Mouse (Mus musculus) myocyte (in vitro differentiated cells): ENCODE measurements around the gene Srcap. TPM values are rescaled to one million over a fixed set of nuclear protein-coding genes. Genes with fewer than 3 reads are reported as not detected.

Experiments
- H3K27me3 ChIP-seq: one replicate; pipeline ENCODE4 v1.6.1; 2011; ENCODE audit not compliant: control insufficient read depth, insufficient read depth, insufficient read length
- H3K36me3 ChIP-seq: one replicate; pipeline ENCODE4 v1.6.1; 2011; ENCODE audit not compliant: control insufficient read depth, insufficient read depth
- H3K4me2 ChIP-seq: one replicate; pipeline ENCODE4 v1.6.1; 2011; ENCODE audit warnings: low read depth, control low read depth
- H3K4me3 ChIP-seq: one replicate; pipeline ENCODE4 v1.5.1; 2011; ENCODE audit warnings: mild to moderate bottlenecking, control low read depth, moderate library complexity
- H3K79me2 ChIP-seq: one replicate; pipeline ENCODE4 v1.6.1; 2011; ENCODE audit not compliant: control insufficient read depth, insufficient read depth
- H3ac ChIP-seq: one replicate; pipeline ENCODE4 v1.6.1; 2011; ENCODE audit not compliant: control insufficient read depth, insufficient read length
- CEBPB ChIP-seq: IDR thresholded peaks from 2 replicates; pipeline ENCODE4 v1.6.1; 2011; ENCODE audit warnings: mild to moderate bottlenecking, moderate library complexity; ENCODE audit not compliant: poor library complexity, insufficient read depth, severe bottlenecking
- E2F4 ChIP-seq: IDR thresholded peaks from one replicate; pipeline ENCODE4 v1.6.1; 2011; ENCODE audit warnings: mild to moderate bottlenecking, control low read depth, moderate library complexity; ENCODE audit not compliant: insufficient read depth
- MAX ChIP-seq: IDR thresholded peaks from one replicate; pipeline ENCODE4 v1.6.1; 2011; ENCODE audit warnings: low read depth, mild to moderate bottlenecking, control low read depth
- MYOD1 ChIP-seq, 3 experiments: IDR thresholded peaks; one replicate each; pipeline ENCODE4 v1.6.1; 2011; ENCODE audit warnings: control low read depth in 2 of 3, low read depth in 2 of 3, mild to moderate bottlenecking in 2 of 3, moderate library complexity in 1 of 3; ENCODE audit not compliant: insufficient read length in 2 of 3, control insufficient read depth in 1 of 3
- MYOG ChIP-seq, 3 experiments: IDR thresholded peaks; one replicate each; pipeline ENCODE4 v1.6.1; 2011; ENCODE audit warnings: control low read depth in 2 of 3, low read depth in 2 of 3, mild to moderate bottlenecking in 2 of 3; ENCODE audit not compliant: insufficient read length in 2 of 3, control insufficient read depth in 1 of 3, insufficient read depth in 1 of 3
- POLR2A ChIP-seq: IDR thresholded peaks from one replicate; pipeline ENCODE4 v1.6.1; 2011; ENCODE audit warnings: low read depth, mild to moderate bottlenecking, control low read depth, moderate library complexity; ENCODE audit not compliant: insufficient read length
- POLR2AphosphoS2 ChIP-seq: IDR thresholded peaks from one replicate; pipeline ENCODE4 v1.6.1; 2011; ENCODE audit warnings: low read depth, control low read depth; ENCODE audit not compliant: insufficient read length
- REST ChIP-seq: IDR thresholded peaks from one replicate; pipeline ENCODE4 v1.6.1; 2011; ENCODE audit warnings: mild to moderate bottlenecking, control low read depth, moderate library complexity; ENCODE audit not compliant: insufficient read depth, insufficient read length
- SRF ChIP-seq: IDR thresholded peaks from one replicate; pipeline ENCODE4 v1.6.1; 2011; ENCODE audit warnings: low read depth; ENCODE audit not compliant: control insufficient read depth, insufficient read length
- TCF12 ChIP-seq: IDR thresholded peaks from one replicate; pipeline ENCODE4 v1.6.1; 2011; ENCODE audit warnings: mild to moderate bottlenecking, control low read depth; ENCODE audit not compliant: poor library complexity, insufficient read depth, severe bottlenecking
- TCF3 ChIP-seq: IDR thresholded peaks from one replicate; pipeline ENCODE4 v1.6.1; 2011; ENCODE audit warnings: low read depth, control low read depth; ENCODE audit not compliant: insufficient read length
- USF1 ChIP-seq: IDR thresholded peaks from one replicate; pipeline ENCODE4 v1.6.1; 2011; ENCODE audit warnings: low read depth, mild to moderate bottlenecking, control low read depth, moderate library complexity
- polyA plus RNA-seq: library from polyadenylated mRNA; unstranded; fragments of >200 nt; fragmentation: generic; extraction: Trizol; gene quantifications from one replicate; pipeline ENCODE4 v1.2.1, GENCODE M21; 2012; ENCODE audit warnings: missing spikeins

Gene Srcap
- polyA plus RNA-seq, 1 experiment, result 18.1 TPM

DNA sequence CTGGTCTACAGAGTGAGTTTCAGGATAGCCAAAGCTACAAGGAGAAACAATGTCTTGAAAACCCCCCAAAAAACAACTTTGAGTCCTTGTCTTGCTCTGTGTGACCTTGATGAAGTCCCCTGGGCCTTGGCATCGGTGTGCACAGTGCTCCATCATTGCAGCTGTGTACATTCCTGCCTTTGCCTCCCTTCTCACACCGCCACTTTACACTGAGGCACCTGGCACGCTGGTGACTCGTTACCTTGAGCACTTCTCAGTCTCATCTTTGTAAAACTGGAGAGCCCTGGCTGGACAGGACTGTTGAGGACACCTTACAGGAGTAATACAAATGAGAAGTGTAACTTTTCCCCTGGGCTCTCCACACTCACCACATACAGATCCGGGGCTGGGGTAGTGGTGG is 75.4 kb downstream of the Srcap start:
- peak overlapping the region; percentile 70 for H3K4me3 ChIP-seq
- H3K27me3 ChIP-seq, result no peaks in the 10 kb centered on the region
- H3K79me2 ChIP-seq, result peaks cover 14% of the 10 kb centered on the region
- H3ac ChIP-seq, result no peak overlapping the region
- peaks cover 2% of the 10 kb centered on the region for H3K36me3 ChIP-seq
- TF ChIP-seq CEBPB, result no peak
- TF ChIP-seq SRF, result no peak
- TF ChIP-seq MYOG (IDR thresholded peaks at IDR 0.05; ENCODE audit: control insufficient read depth in 1 of 3, insufficient read depth in 1 of 3, insufficient read length in 2 of 3, low read depth in 2 of 3), result no peak
- TF ChIP-seq MAX, result no peak
- no peak for TF ChIP-seq E2F4
- no peak for TF ChIP-seq POLR2A
- TF ChIP-seq TCF3, result no peak
- no peak for TF ChIP-seq POLR2AphosphoS2
- no peak for TF ChIP-seq MYOD1 (IDR thresholded peaks at IDR 0.05; ENCODE audit: control insufficient read depth in 1 of 3, insufficient read length in 2 of 3, low read depth in 2 of 3)
- no peak for TF ChIP-seq TCF12
- no peak for TF ChIP-seq USF1
- TF ChIP-seq REST, result no peak
- peak overlapping the region; percentile 98 for H3K4me2 ChIP-seq

DNA sequence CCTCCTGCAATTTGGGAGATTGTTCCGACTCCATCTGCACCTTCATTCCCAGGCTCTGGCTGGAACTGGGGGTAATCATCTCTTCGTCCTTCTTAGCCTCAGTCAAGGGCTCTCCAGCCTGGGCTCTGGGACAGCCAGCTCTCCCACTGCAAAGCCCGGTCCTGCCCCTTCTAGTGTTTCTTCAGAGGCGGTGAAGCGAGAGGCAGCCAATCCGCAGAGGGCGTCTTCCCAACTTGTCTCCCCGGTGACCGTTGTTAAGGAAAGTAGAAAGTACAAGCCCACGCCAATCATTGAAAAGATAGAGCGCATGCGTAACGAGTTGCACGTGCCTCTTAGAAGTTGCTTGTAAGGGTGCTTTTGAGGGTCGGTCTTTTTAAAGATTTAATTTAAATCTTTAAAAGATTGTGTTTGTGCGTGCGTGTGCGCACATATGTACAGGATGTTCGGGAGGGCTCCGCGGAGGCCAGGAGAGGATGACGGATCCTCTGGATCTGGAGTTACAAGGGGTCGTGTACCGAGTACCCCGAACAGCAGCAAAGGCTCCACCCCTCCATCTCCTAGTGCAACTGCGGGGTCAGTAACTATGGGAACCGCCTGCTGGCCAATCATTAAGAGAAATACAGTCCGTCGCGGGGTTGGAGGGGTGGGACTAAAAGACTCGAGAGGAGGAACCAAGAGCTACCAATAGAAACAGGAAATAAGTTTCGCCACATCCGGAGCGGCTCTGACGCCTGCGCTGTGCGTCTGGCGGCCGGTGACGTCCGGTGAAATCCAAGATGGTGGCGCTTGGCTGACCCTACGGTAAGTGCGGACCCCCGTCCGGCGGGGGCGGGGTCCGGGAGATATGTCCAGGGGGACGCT is 76.5 kb downstream of the Srcap start, which contains the start of the genes Ccdc189 and Rnf40:
Gene Ccdc189 (minus strand): TSS at position 585 of the 861 bp plus-strand sequence.
Gene Rnf40 (plus strand): TSS at position 757 of the 861 bp plus-strand sequence.
- peaks cover 1% of the 10 kb centered on the region for H3K36me3 ChIP-seq

DNA sequence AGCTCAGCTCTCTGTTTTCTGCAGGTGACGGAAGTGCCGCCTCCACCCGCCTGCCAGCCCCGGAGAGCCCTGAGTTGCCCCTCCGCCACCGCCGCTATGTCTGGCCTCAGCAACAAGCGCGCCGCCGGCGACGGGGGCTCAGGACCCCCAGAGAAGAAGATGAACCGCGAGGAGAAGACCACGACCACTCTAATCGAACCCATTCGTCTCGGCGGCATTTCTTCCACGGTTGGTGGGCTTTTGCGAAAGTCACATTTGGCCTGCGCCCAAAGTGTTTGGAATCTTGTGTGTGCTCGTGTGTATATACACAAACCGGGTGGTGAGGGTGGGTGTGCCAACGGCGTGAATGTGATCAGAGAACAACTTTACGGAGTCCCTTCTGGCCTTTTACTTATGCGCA is 77.1 kb downstream of the Srcap start:
- Histone ChIP-seq H3ac (peak overlapping the region; percentile 47), H3K4me3 (peak overlapping the region; percentile 70), H3K4me2 (peak overlapping the region; percentile 93), H3K36me3 (peaks cover 5% of the 10 kb centered on the region), H3K27me3 (no peaks in the 10 kb centered on the region), H3K79me2 (peaks cover 14% of the 10 kb centered on the region)
- TF ChIP-seq MAX, result no peak
- TF ChIP-seq E2F4, result no peak
- TF ChIP-seq POLR2AphosphoS2, result no peak
- TF ChIP-seq TCF12, result no peak
- TF ChIP-seq POLR2A, result no peak
- no peak for TF ChIP-seq MYOD1 (IDR thresholded peaks at IDR 0.05; ENCODE audit: control insufficient read depth in 1 of 3, insufficient read length in 2 of 3, low read depth in 2 of 3)
- TF ChIP-seq TCF3, result no peak
- no peak for TF ChIP-seq SRF
- no peak for TF ChIP-seq USF1
- no peak for TF ChIP-seq MYOG (IDR thresholded peaks at IDR 0.05; ENCODE audit: control insufficient read depth in 1 of 3, insufficient read depth in 1 of 3, insufficient read length in 2 of 3, low read depth in 2 of 3)

More for the DNA sequence above, 76.5 kb downstream of the Srcap start, which contains the start of the genes Ccdc189 and Rnf40:
- TF ChIP-seq REST (no peak), MYOG (IDR thresholded peaks at IDR 0.05; ENCODE audit: control insufficient read depth in 1 of 3, insufficient read depth in 1 of 3, insufficient read length in 2 of 3, low read depth in 2 of 3) (no peak), USF1 (peak; percentile 47), POLR2AphosphoS2 (peak; percentile 44), E2F4 (no peak), MAX (no peak), TCF3 (no peak), MYOD1 (IDR thresholded peaks at IDR 0.05; ENCODE audit: control insufficient read depth in 1 of 3, insufficient read length in 2 of 3, low read depth in 2 of 3) (no peak), TCF12 (no peak), POLR2A (peak; percentile 70)
- Histone ChIP-seq H3K4me2 (peak within 1 kb of the TSS; percentile 98), H3K4me3 (peak within 1 kb of the TSS; percentile 70), H3K27me3 (no peaks in the 10 kb centered on the region), H3K79me2 (peaks cover 14% of the 10 kb centered on the region), H3ac (peak within 1 kb of the TSS; percentile 47)

DNA sequence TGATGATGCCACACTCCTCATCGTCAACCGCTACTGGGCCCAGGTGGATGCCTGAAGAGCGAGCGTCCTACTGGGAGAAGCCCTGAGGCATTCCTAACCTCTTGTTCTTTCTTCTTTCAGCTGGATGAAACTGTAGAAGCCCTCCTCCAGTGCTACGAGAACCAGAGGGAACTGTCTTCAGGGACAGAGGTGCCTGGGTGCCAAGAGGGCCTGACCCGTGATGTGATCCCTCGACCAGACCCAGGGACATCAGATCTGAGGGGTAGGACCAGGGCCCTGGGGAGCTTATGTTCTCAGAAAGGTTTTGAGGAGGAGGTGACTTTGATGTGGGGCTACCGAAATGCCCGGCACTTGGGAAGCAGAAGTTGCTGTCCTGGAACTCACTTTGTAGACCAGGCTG is 77.9 kb downstream of the Srcap start:
- TF ChIP-seq USF1, result no peak
- TF ChIP-seq TCF12, result no peak
- no peak for TF ChIP-seq SRF
- no peak for TF ChIP-seq POLR2A
- TF ChIP-seq MYOD1 (IDR thresholded peaks at IDR 0.05; ENCODE audit: control insufficient read depth in 1 of 3, insufficient read length in 2 of 3, low read depth in 2 of 3), result no peak
- no peak for TF ChIP-seq CEBPB
- TF ChIP-seq REST, result no peak
- no peak for TF ChIP-seq POLR2AphosphoS2
- TF ChIP-seq TCF3, result no peak
- TF ChIP-seq MAX, result no peak
- no peak for TF ChIP-seq E2F4
- no peak for TF ChIP-seq MYOG (IDR thresholded peaks at IDR 0.05; ENCODE audit: control insufficient read depth in 1 of 3, insufficient read depth in 1 of 3, insufficient read length in 2 of 3, low read depth in 2 of 3)
- Histone ChIP-seq H3K4me3 (peak overlapping the region; percentile 70), H3K4me2 (peak overlapping the region; percentile 93), H3ac (no peak overlapping the region), H3K27me3 (no peaks in the 10 kb centered on the region), H3K79me2 (peaks cover 14% of the 10 kb centered on the region), H3K36me3 (peaks cover 12% of the 10 kb centered on the region)

DNA sequence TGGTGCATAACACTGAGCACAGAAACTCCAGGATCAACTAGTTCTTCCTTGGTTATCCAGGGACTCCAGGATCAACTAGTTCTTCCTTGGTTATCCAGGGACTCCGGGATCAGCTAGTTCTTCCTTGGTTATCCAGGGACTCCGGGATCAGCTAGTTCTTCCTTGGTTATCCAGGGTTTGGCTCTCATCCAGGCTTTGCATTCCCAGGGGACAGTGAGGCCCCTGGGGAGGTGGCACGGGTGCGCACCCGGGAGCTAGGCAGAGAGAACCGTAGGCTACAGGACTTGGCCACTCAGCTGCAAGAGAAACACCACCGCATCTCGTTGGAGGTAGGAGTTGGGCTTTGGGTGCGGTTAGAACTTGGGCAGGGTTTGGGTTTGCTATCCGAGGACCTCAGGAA is 79.3 kb downstream of the Srcap start:
- H3K4me2 ChIP-seq, result no peak overlapping the region
- H3ac ChIP-seq, result no peak overlapping the region
- peaks cover 14% of the 10 kb centered on the region for H3K79me2 ChIP-seq
- peaks cover 23% of the 10 kb centered on the region for H3K36me3 ChIP-seq
- H3K4me3 ChIP-seq, result no peak overlapping the region
- no peak for TF ChIP-seq POLR2A
- no peak for TF ChIP-seq E2F4
- TF ChIP-seq MYOD1 (IDR thresholded peaks at IDR 0.05; ENCODE audit: control insufficient read depth in 1 of 3, insufficient read length in 2 of 3, low read depth in 2 of 3), result no peak
- no peak for TF ChIP-seq TCF12
- TF ChIP-seq MAX, result no peak
- TF ChIP-seq POLR2AphosphoS2, result no peak
- TF ChIP-seq USF1, result no peak
- no peak for TF ChIP-seq TCF3
- TF ChIP-seq REST, result no peak
- TF ChIP-seq CEBPB, result no peak
- TF ChIP-seq SRF, result no peak
- TF ChIP-seq MYOG (IDR thresholded peaks at IDR 0.05; ENCODE audit: control insufficient read depth in 1 of 3, insufficient read depth in 1 of 3, insufficient read length in 2 of 3, low read depth in 2 of 3), result no peak
- H3K27me3 ChIP-seq, result no peaks in the 10 kb centered on the region
